Mouse (Mus musculus): Measurements from ENCODE around the gene Pcbp4.
"Not testable (repeated sequence)": the region's sequence is repeated elsewhere in the genome, so short reads cannot be mapped to it uniquely, and the experiment has no call there.

The Pcbp4 gene

DNA sequence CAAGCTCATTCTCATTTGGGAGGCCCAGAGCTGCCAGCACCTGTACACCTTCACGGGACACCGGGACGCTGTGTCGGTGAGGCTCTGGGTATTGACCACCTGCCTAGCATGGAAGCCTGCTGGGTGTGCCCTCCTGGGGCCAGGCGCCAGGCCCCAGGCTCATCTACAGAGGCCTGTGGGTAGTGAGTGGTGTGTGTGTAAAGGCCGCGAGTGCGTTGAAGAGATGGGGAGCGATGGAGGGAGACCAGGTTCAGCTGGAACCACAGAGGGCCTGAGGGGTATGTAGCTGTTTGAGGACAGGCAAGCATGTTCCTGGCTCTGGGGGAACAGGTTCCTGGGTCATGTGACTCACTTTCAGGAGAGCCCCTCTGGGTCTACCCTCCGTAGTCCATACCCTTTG lies 30.0 kb downstream of the Pcbp4 start:
- DNase-seq, result no peak

- no peak for DNase-seq
These were observed 30.5 kb downstream of the Pcbp4 start for GRCm38 (mm10) chr9:106483606-106484005.

DNA sequence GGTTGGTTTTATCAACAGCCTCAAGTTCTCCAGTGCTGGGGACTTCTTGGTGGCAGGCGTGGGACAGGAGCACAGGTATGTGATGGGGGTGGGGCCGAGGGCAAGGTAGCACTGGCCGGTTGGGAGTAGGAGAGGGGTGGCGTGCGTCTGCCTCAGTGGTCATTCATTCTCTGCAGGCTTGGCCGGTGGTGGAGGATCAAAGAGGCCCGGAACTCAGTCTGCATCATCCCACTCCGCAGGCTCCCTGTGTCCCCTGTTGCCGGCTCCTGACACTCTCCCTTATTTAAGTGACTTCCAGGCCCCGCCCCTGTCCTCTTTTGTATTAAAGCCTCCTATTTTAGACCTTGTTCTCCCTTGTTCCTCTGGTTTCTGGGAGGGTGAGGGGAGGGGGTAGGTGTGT lies 32.0 kb downstream of the Pcbp4 start:
- DNase-seq, result no peak

GRCm38 (mm10) chr9:106487602-106488001 lies 34.5 kb downstream of the Pcbp4 start:
- not testable (repeated sequence) for DNase-seq

DNA sequence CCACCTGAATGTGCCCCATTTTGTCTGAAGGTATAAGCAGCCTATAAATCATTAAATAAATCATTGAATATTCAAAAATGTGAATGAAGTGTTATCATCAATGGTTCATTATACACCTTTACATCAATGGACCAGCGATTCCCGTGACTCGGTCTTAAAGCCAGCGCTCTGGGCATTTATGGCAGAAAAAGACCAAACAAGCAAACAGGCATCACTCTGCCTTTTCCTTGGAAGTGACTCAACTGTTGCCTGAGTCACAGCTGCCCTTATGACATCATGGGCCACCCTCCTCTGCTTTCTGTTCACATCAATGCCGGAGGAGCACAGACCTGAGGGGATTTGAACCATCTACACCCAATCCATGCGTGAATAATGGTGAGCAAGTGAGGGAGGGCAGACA lies 46.6 kb downstream of the Pcbp4 start, which contains the start of gene Iqcf1:
TSS of gene Iqcf1 (plus strand) at position 301 of the 400 bp plus-strand sequence.
- no peak for DNase-seq

GRCm38 (mm10) chr9:106501846-106502245 lies 48.8 kb downstream of the Pcbp4 start:
- no peak for DNase-seq

- no peak for DNase-seq
These were observed 51.2 kb downstream of the Pcbp4 start for GRCm38 (mm10) chr9:106504246-106504645.

DNA sequence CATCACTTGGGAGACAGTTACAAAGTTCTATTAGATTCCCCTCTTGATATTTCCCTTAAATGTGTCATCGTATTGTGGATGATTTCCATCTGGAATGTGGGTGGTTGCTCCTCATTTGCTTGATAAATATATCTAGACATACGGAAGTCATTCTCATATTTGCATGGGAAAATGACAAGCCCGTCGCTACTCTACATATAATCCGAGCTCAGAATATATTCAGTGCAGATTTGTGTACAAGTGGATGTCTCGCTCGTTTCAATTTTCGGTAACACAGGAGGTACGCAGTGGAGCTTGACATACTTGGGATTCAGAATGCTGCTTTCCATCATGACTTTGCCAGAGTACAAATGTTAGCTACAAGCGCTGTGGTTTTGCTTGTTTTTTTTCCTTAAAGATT lies 56.3 kb downstream of the Pcbp4 start:
- no peak for DNase-seq

GRCm38 (mm10) chr9:106512729-106513450 lies 59.8 kb downstream of the Pcbp4 start:
- no peak for DNase-seq

DNA sequence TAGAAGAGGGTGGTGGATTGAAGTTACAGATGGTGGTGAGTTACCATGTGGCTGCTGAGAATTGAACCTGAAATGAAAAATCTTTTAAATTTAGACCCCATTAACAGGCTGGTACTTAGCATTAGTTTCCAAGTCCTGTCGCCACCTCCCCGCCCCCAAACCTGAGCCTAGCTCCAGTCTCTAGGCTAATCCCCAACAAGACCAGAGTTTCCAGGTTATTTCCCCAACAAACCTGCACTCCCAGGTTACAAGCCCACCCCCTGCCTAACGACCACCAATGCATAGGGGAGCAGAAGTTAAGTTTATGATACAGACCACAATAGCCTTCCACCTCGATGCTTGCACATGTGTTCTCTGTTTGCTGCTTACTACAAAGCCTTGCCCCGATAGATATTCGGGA lies 60.5 kb downstream of the Pcbp4 start:
- no peak for DNase-seq
